In genomic region chr10:78126311-78126710, GRCm38 (mm10) we compare ENCODE assay signal across 25 mouse cellular contexts. TPM values are rescaled to one million over a fixed set of nuclear protein-coding genes. Genes with fewer than 3 reads are reported as not detected.
DNase-seq lines count a peak whose midpoint lies in the region; ATAC-seq lines count a peak whose summit lies in the region.
"Had no signal": no experiment of that assay in that cellular context is flagged by ENCODE, and none has a peak within 500 bp of the region (broad histone marks: within the 10 kb centered on the region; RNA-seq: fewer than 3 reads in every experiment).

No protein-coding gene starts in this region.

- DNase-seq in CD4-positive, CD25-positive, alpha-beta regulatory T cell, adult 2 months (ENCODE audit: low read depth, low spot score) = peak; percentile 29
- DNase-seq in heart, adult 11 months = peak; percentile 68
- no peak for DNase-seq in heart, postnatal 4 days
- no peak for DNase-seq in heart, postnatal 14 days
- DNase-seq: adrenal gland, postnatal 10 days; adrenal gland, postnatal 25 days; B cell, adult 2 months; cerebellum, adult 11 months; cerebellum, adult 18-20 months; cerebellum, adult 8-10 months; cerebellum, adult 9-11 months; cerebellum, postnatal 14 days; cerebellum, postnatal 36 days; embryo, embryonic 11 days had no signal

- H3K4me2 ChIP-seq in heart, embryonic 12.5 days = no peak overlapping the region
- H3K4me2 ChIP-seq: embryonic facial prominence, embryonic 13.5 days; embryonic facial prominence, embryonic 15.5 days; forebrain, embryonic 12.5 days had no signal

- H3K27me3 ChIP-seq in heart, embryonic 12.5 days (replicated peaks) = peaks cover 15% of the 10 kb centered on the region
- H3K27me3 ChIP-seq: embryonic facial prominence, embryonic 13.5 days; embryonic facial prominence, embryonic 15.5 days had no signal

- no peak for ATAC-seq in CD4-positive, CD25-positive, alpha-beta regulatory T cell, adult 4 months
- ATAC-seq in heart, embryonic 12.5 days (ENCODE audit: insufficient number of reproducible peaks, low FRiP score) = no peak
- ATAC-seq in megakaryocyte, adult 5-6 weeks (ENCODE audit: poor library complexity, severe bottlenecking) = no peak
- ATAC-seq: forebrain, embryonic 14.5 days; forebrain, embryonic 16.5 days had no signal

- intact Hi-C loops in heart, postnatal 14 days (cut with DNase I) = no loop called here

- 0 out of 2 replicates have a peak overlapping the region, but pooled peaks have one; percentile 6 for H3K27ac ChIP-seq in heart, embryonic 12.5 days (ENCODE audit: poor library complexity, severe bottlenecking)
- H3K27ac ChIP-seq: embryonic facial prominence, embryonic 13.5 days; embryonic facial prominence, embryonic 15.5 days; forebrain, embryonic 10.5 days; forebrain, embryonic 12.5 days had no signal

- H3K9ac ChIP-seq in heart, embryonic 12.5 days = no peak overlapping the region
- H3K9ac ChIP-seq: embryonic facial prominence, embryonic 13.5 days; embryonic facial prominence, embryonic 15.5 days; forebrain, embryonic 12.5 days had no signal

- no peaks in the 10 kb centered on the region for H3K9me3 ChIP-seq in heart, embryonic 12.5 days (replicated peaks)
- H3K9me3 ChIP-seq: embryonic facial prominence, embryonic 13.5 days; embryonic facial prominence, embryonic 15.5 days; forebrain, embryonic 10.5 days; forebrain, embryonic 12.5 days had no signal

- H3K4me1 ChIP-seq in heart, embryonic 12.5 days (replicated peaks) = peaks cover 14% of the 10 kb centered on the region
- H3K4me1 ChIP-seq: forebrain, embryonic 12.5 days had no signal

- no peaks in the 10 kb centered on the region for H3K36me3 ChIP-seq in heart, embryonic 12.5 days
- H3K36me3 ChIP-seq: embryonic facial prominence, embryonic 13.5 days; embryonic facial prominence, embryonic 15.5 days; forebrain, embryonic 10.5 days; forebrain, embryonic 12.5 days had no signal

- WGBS in heart, embryonic 12.5 days = 83% methylated on average over 5 of the region's 5 CpGs

- H3K4me3 ChIP-seq in heart, embryonic 12.5 days = no peak overlapping the region
- H3K4me3 ChIP-seq: embryonic facial prominence, embryonic 13.5 days; embryonic facial prominence, embryonic 15.5 days; erythroblast, embryonic 14.5 days; forebrain, embryonic 10.5 days; forebrain, embryonic 12.5 days had no signal

RNA-seq across cellular contexts. Expression of gene D10Jhu81e, which starts 43.3 kb away (rescaled TPM):
- polyA plus RNA-seq in CD4-positive, CD25-positive, alpha-beta regulatory T cell, adult 4 months (2017; shearing (Covaris generic)) = 10 to 100 TPM in 1 of 2 experiments, 1 to 10 TPM in 1; 7.5 to 42.9 TPM
- 100 to 1,000 TPM; 198 to 215 TPM for total RNA-seq in heart, postnatal 4 days (2021)
- 38.0 and 38.7 TPM in 2 replicates for polyA plus RNA-seq in heart, embryonic 12.5 days (2016; fragmentation: Nextera tagmentation; extraction: Ambion mirVana)
- 100 to 1,000 TPM; 380 to 389 TPM for total RNA-seq in heart, postnatal 14 days (2021)
- total RNA-seq in megakaryocyte, adult 5-6 weeks (2015) = 22.7 and 25.3 TPM in 2 replicates
- 57.6 and 69.2 TPM in 2 replicates for total RNA-seq in megakaryocyte, adult 5-6 weeks (2017)

RNA-seq across cellular contexts. Expression of gene Icosl, which starts 57.2 kb away (rescaled TPM):
- 10 to 100 TPM in 1 of 2 experiments, 1 to 10 TPM in 1; 8.8 to 19.3 TPM for polyA plus RNA-seq in CD4-positive, CD25-positive, alpha-beta regulatory T cell, adult 4 months (2017; shearing (Covaris generic))
- total RNA-seq in heart, postnatal 4 days (2021) = 1 to 10 TPM; 3.8 to 4.6 TPM
- polyA plus RNA-seq in heart, embryonic 12.5 days (2016; fragmentation: Nextera tagmentation; extraction: Ambion mirVana) = 1.5 and 1.6 TPM in 2 replicates
- 1 to 10 TPM; 5.5 to 6.0 TPM for total RNA-seq in heart, postnatal 14 days (2021)
- total RNA-seq in megakaryocyte, adult 5-6 weeks (2015) = 29.3 and 34.3 TPM in 2 replicates
- total RNA-seq in megakaryocyte, adult 5-6 weeks (2017) = 20.8 and 24.4 TPM in 2 replicates
- total RNA-seq: MEL had no signal

RNA-seq across cellular contexts. Expression of gene Pwp2, which starts 58.6 kb away (rescaled TPM):
- polyA plus RNA-seq in CD4-positive, CD25-positive, alpha-beta regulatory T cell, adult 4 months (2017; shearing (Covaris generic)) = 10 to 100 TPM; 13.4 to 29.5 TPM
- 10 to 100 TPM; 10.2 to 11.0 TPM for total RNA-seq in heart, postnatal 4 days (2021)
- 14.1 and 14.2 TPM in 2 replicates for polyA plus RNA-seq in heart, embryonic 12.5 days (2016; fragmentation: Nextera tagmentation; extraction: Ambion mirVana)
- total RNA-seq in heart, postnatal 14 days (2021) = 1 to 10 TPM; 7.0 to 8.2 TPM
- 2.2 and 3.0 TPM in 2 replicates for total RNA-seq in megakaryocyte, adult 5-6 weeks (2015)
- total RNA-seq in megakaryocyte, adult 5-6 weeks (2017) = 7.4 and 8.8 TPM in 2 replicates

Comparison
In these comparisons a context has a peak if more than half of its experiments do, and no peak if none do; other contexts are left out.
1. DNase-seq: peak in CD4-positive, CD25-positive, alpha-beta regulatory T cell, adult 2 months (single experiment) and heart, adult 11 months (single experiment); none in heart, postnatal 4 days (single experiment) and heart, postnatal 14 days (0 of 2).